Mouse (Mus musculus) neural tube, embryonic 14.5 days (tissue): ENCODE measurements around the gene Alad. TPM values are rescaled to one million over a fixed set of nuclear protein-coding genes. Genes with fewer than 3 reads are reported as not detected.
"Not testable (repeated sequence)": the region's sequence is repeated elsewhere in the genome, so short reads cannot be mapped to it uniquely, and the experiment has no call there.

Experiments used
- ATAC-seq: fragments of 200-750 bp; cut with Nextera tagmentation; 2 replicates; pipeline ENCODE4 v1.8.0; 2017; ENCODE audit warnings: low read depth, mild to moderate bottlenecking, moderate TSS enrichment, moderate library complexity
- H3K27ac ChIP-seq: fragments of 300-500 bp; sonication (generic); 2 replicates; pipeline ENCODE4 v1.5.1; 2014; ENCODE audit warnings: low read depth, mild to moderate bottlenecking, control low read depth, low read length, moderate library complexity, mixed read lengths
- H3K27me3 ChIP-seq: fragments of 300-500 bp; sonication (generic); 2 replicates; pipeline ENCODE4 v1.6.1; 2014; ENCODE audit warnings: low read length; ENCODE audit not compliant: control insufficient read depth, insufficient read depth
- H3K36me3 ChIP-seq: fragments of 300-500 bp; sonication (generic); 2 replicates; pipeline ENCODE4 v1.6.1; 2014; ENCODE audit warnings: low read length, mixed read lengths; ENCODE audit not compliant: control insufficient read depth, insufficient read depth
- H3K4me1 ChIP-seq: fragments of 300-500 bp; sonication (generic); 2 replicates; pipeline ENCODE4 v1.6.1; 2014; ENCODE audit warnings: low read length; ENCODE audit not compliant: control insufficient read depth, insufficient read depth
- H3K4me2 ChIP-seq: fragments of 300-500 bp; sonication (generic); 2 replicates; pipeline ENCODE4 v1.6.1; 2014; ENCODE audit warnings: mild to moderate bottlenecking, low read depth, low read length, control low read depth
- H3K4me3 ChIP-seq: fragments of 300-500 bp; sonication (generic); 2 replicates; pipeline ENCODE4 v1.5.1; 2014; ENCODE audit warnings: low read depth, low read length, control low read depth, mixed read lengths
- H3K9ac ChIP-seq: fragments of 300-500 bp; sonication (generic); replicated peaks from 2 replicates; pipeline ENCODE4 v1.6.1; 2014; ENCODE audit warnings: low read depth, mild to moderate bottlenecking, control low read depth, low read length, mixed read lengths
- H3K9me3 ChIP-seq: fragments of 300-500 bp; sonication (generic); 2 replicates; pipeline ENCODE4 v1.6.1; 2016; ENCODE audit warnings: low read length; ENCODE audit not compliant: control insufficient read depth
- WGBS: fragments of 180-500 bp; shearing (Covaris S2); extraction: QIAGEN DNeasy Blood & Tissue Kit; methylation state at CpG from one replicate; pipeline ENCODE4 v1.1.7; 2014; 5-methylcytosine and 5-hydroxymethylcytosine counted together
- polyA plus RNA-seq: library from polyadenylated mRNA; unstranded; fragments of >200 nt; fragmentation: Nextera tagmentation; extraction: Ambion mirVana; gene quantifications from 2 replicates; pipeline ENCODE4 v1.2.1, GENCODE M21; 2014

Alad gene
- polyA plus RNA-seq, 1 experiment from 2014 or later, result 79.0 TPM

- no peaks in the 10 kb centered on the region for H3K36me3 ChIP-seq
- no peaks in the 10 kb centered on the region for H3K27me3 ChIP-seq
- no peak for ATAC-seq
- no peak overlapping the region for H3K4me2 ChIP-seq
- no peak overlapping the region for H3K27ac ChIP-seq
- no peaks in the 10 kb centered on the region for H3K9me3 ChIP-seq
- WGBS, result 89% methylated on average over 8 of the region's 8 CpGs
- H3K4me3 ChIP-seq, result no peak overlapping the region
- H3K9ac ChIP-seq, result no peak overlapping the region
- H3K4me1 ChIP-seq, result no peaks in the 10 kb centered on the region
Observed at GRCm38 (mm10) chr4:62485450-62486161, 34.1 kb downstream of the Alad start.

GRCm38 (mm10) chr4:62484928-62485327, 34.8 kb downstream of the Alad start:
- Histone ChIP-seq H3K9ac (no peak overlapping the region), H3K4me3 (no peak overlapping the region), H3K27me3 (peaks cover 2% of the 10 kb centered on the region; the same call in 1 of the 2 replicates), H3K4me2 (no peak overlapping the region), H3K27ac (no peak overlapping the region), H3K4me1 (no peaks in the 10 kb centered on the region), H3K36me3 (no peaks in the 10 kb centered on the region), H3K9me3 (no peaks in the 10 kb centered on the region)
- WGBS, result 84% methylated on average over 3 of the region's 3 CpGs
- no peak for ATAC-seq

GRCm38 (mm10) chr4:62480709-62481605, 38.8 kb downstream of the Alad start:
- peak; percentile 24; the same call in 1 of the 2 replicates for ATAC-seq
- Histone ChIP-seq H3K36me3 (no peaks in the 10 kb centered on the region), H3K4me3 (no peak overlapping the region), H3K9me3 (no peaks in the 10 kb centered on the region), H3K9ac (no peak overlapping the region), H3K27ac (no peak overlapping the region), H3K27me3 (peaks cover 8% of the 10 kb centered on the region), H3K4me1 (no peaks in the 10 kb centered on the region), H3K4me2 (no peak overlapping the region)
- 54% methylated on average over 10 of the region's 10 CpGs for WGBS

DNA sequence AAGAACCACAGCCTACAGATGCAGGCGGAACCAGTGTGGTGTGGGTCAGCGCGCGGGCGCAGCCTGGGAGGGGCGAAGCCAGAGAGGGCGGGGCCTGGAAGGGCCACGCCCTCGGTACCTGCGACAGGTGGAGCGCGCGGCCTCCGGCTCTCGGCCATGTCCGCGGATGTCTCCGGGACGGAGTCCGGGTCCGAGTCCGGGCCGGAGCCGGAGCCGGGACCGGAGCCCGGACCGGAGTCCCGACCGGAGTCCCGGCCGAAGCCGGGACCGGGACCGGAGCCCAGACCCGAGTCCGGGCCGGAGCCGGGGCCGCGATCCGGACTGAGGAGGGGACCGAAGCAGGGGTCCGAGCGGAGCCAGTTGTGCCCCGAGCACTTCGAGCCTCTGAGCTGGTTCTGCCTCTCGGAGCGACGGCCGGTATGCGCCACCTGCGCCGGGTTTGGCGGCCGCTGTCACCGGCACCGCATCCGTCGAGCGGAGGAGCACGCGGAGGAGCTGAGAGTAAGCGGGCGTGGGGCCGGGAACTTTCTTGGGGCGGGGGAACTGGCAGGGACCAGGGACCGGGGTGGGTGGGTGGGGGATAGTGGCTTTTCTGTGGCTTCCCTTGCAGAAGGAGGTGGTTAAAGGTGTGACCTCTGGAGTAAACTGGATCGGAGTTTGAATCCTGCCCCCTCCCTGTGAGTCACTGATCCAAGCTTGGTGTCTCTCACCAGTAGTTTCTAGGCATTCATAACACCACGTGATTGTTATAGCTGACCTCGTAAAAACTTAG, 39.6 kb downstream of the Alad start, which contains the start of gene Bspry:
TSS of gene Bspry (plus strand) at position 117 of the 772 bp plus-strand sequence.
- H3K9ac ChIP-seq, result no peak within 1 kb of the TSS
- H3K27me3 ChIP-seq, result peaks cover 8% of the 10 kb centered on the region
- peak within 1 kb of the TSS; percentile 60 for H3K4me2 ChIP-seq
- H3K4me1 ChIP-seq, result no peaks in the 10 kb centered on the region
- H3K27ac ChIP-seq, result no peak within 1 kb of the TSS
- 2% methylated on average over 64 of the region's 71 CpGs for WGBS
- no peaks in the 10 kb centered on the region for H3K9me3 ChIP-seq
- no peaks in the 10 kb centered on the region for H3K36me3 ChIP-seq
- peak within 1 kb of the TSS; percentile 39 for H3K4me3 ChIP-seq
- ATAC-seq, result peak; percentile 76

GRCm38 (mm10) chr4:62479593-62479936, 40.2 kb downstream of the Alad start:
- not testable (repeated sequence) for H3K27ac ChIP-seq, H3K27me3 ChIP-seq, H3K36me3 ChIP-seq, H3K9me3 ChIP-seq, ATAC-seq, H3K4me1 ChIP-seq, H3K9ac ChIP-seq
- Histone ChIP-seq H3K4me2 (peak overlapping the region; percentile 60), H3K4me3 (peak overlapping the region; percentile 39)
- WGBS, result 15% methylated on average over 11 of the region's 11 CpGs

- Histone ChIP-seq H3K4me1 (no peaks in the 10 kb centered on the region), H3K27ac (no peak overlapping the region), H3K4me2 (no peak overlapping the region), H3K9ac (no peak overlapping the region), H3K9me3 (no peaks in the 10 kb centered on the region), H3K27me3 (peaks cover 8% of the 10 kb centered on the region), H3K4me3 (no peak overlapping the region), H3K36me3 (no peaks in the 10 kb centered on the region)
- ATAC-seq, result no peak
- 89% methylated on average over 6 of the region's 6 CpGs for WGBS
Observed at GRCm38 (mm10) chr4:62477542-62478244, 42.0 kb downstream of the Alad start.

DNA sequence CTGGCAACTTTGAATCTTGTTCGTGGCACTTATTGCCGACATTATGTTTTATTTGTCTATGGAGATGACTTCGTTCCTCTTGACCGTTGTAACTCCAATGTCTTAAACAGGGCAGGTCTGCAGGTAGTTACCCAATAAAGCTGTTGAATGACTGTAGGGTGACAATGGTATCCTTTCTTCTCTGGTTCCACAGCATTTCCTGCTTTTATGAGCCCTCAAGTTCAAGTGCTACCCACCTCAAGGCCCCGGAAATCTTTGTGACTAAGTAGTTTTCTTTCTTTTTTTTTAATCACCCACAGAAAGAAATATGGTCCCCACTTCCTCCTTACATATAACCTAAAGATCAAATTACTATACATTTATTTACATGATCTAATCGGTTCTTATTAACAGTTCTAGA, 43.9 kb downstream of the Alad start:
- ATAC-seq, result no peak
- Histone ChIP-seq H3K27ac (no peak overlapping the region), H3K9me3 (no peaks in the 10 kb centered on the region), H3K4me3 (no peak overlapping the region), H3K36me3 (no peaks in the 10 kb centered on the region), H3K4me2 (no peak overlapping the region), H3K27me3 (peaks cover 8% of the 10 kb centered on the region), H3K9ac (no peak overlapping the region), H3K4me1 (no peaks in the 10 kb centered on the region)
- WGBS, result 91% methylated on average over 6 of the region's 6 CpGs

GRCm38 (mm10) chr4:62475131-62475530, 44.6 kb downstream of the Alad start:
- Histone ChIP-seq H3K9ac (no peak overlapping the region), H3K36me3 (no peaks in the 10 kb centered on the region), H3K4me2 (no peak overlapping the region), H3K4me3 (no peak overlapping the region), H3K27me3 (peaks cover 8% of the 10 kb centered on the region), H3K9me3 (no peaks in the 10 kb centered on the region), H3K4me1 (no peaks in the 10 kb centered on the region), H3K27ac (no peak overlapping the region)
- no peak for ATAC-seq
- WGBS, result 95% methylated on average over 2 of the region's 2 CpGs
